ENCODE assay signal across 11 mouse cellular contexts in genomic region chr8:80868006-80868702, GRCm38 (mm10). TPM values are rescaled to one million over a fixed set of nuclear protein-coding genes. Genes with fewer than 3 reads are reported as not detected.
A peak's percentile ranks its signal among the peaks of the same experiment; 100 is the strongest.
DNase-seq lines count a peak whose midpoint lies in the region; ATAC-seq and TF ChIP-seq lines count a peak whose summit lies in the region.
"Had no signal": no experiment of that assay in that cellular context is flagged by ENCODE, and none has a peak within 500 bp of the region (broad histone marks: within the 10 kb centered on the region; RNA-seq: fewer than 3 reads in every experiment).

No protein-coding gene starts in this region.

- H3K27me3 ChIP-seq in heart, embryonic 14.5 days (ENCODE audit: control insufficient read depth, insufficient read depth, low read length): no peaks in the 10 kb centered on the region
- H3K27me3 ChIP-seq in MEL (ENCODE audit: control insufficient read depth in 1 of 2, insufficient read depth in 2 of 2, low read length in 2 of 2): no peaks in the 10 kb centered on the region
- no peaks in the 10 kb centered on the region for H3K27me3 ChIP-seq in liver, embryonic 13.5 days
- H3K27me3 ChIP-seq: CH12.LX had no signal

- no peak for TF ChIP-seq EP300 in MEL (IDR thresholded peaks at IDR 0.05; ENCODE audit: low read depth in 1 of 2, low read length in 2 of 2)

- H3K36me3 ChIP-seq in heart, embryonic 14.5 days (ENCODE audit: control insufficient read depth, insufficient read depth, low read length): peaks cover 12% of the 10 kb centered on the region
- H3K36me3 ChIP-seq in MEL (ENCODE audit: control insufficient read depth in 1 of 2, insufficient read depth in 2 of 2, low read length in 2 of 2): peaks cover 0 to 25% of the 10 kb centered on the region in 2 experiments; a peak in 2 of 4 replicates
- H3K36me3 ChIP-seq in liver, embryonic 13.5 days: peaks cover 31% of the 10 kb centered on the region

- peak overlapping the region; percentile 73 for H3K9ac ChIP-seq in heart, embryonic 14.5 days (ENCODE audit: low read length)
- H3K9ac ChIP-seq in MEL (ENCODE audit: control insufficient read depth, low read depth, low read length, poor library complexity, severe bottlenecking): peak overlapping the region; percentile 92
- peak overlapping the region; percentile 71 for H3K9ac ChIP-seq in liver, embryonic 13.5 days

- peak overlapping the region; percentile 67 for H3K4me2 ChIP-seq in heart, embryonic 14.5 days (ENCODE audit: low read length)
- H3K4me2 ChIP-seq in liver, embryonic 13.5 days: peak overlapping the region; percentile 87

- no peak for TF ChIP-seq RAD21 in MEL (IDR thresholded peaks at IDR 0.05; ENCODE audit: low read depth, low read length)

- no peak for DNase-seq in heart, postnatal 25 days (ENCODE audit: low spot score)
- peak; percentile 68 for DNase-seq in MEL (ENCODE audit: low read depth, low spot score)
- DNase-seq in liver, embryonic 13.5 days: no peak
- DNase-seq in frontal cortex, adult 2 months (ENCODE audit: extremely low spot score in 1 of 2, low spot score in 1 of 2): no peak
- DNase-seq in layer of hippocampus, adult 18-20 months (ENCODE audit: low spot score in 2 of 2): no peak
- DNase-seq: cerebellum, postnatal 25 days; thymus, postnatal 25 days had no signal

- peak overlapping the region; percentile 69 to 91 for H3K27ac ChIP-seq in heart, embryonic 14.5 days (replicated peaks in 1 of 2; ENCODE audit: control insufficient read depth in 1 of 2, insufficient read depth in 1 of 2, low read depth in 2 of 2, low read length in 2 of 2)
- peak overlapping the region; percentile 92 for H3K27ac ChIP-seq in MEL (ENCODE audit: control insufficient read depth, low read depth, low read length)
- no peak overlapping the region for H3K27ac ChIP-seq in bone marrow, adult 2 months (ENCODE audit: control insufficient read depth, insufficient read depth, low read depth, low read length, poor library complexity)
- H3K27ac ChIP-seq in liver, embryonic 13.5 days: peak overlapping the region; percentile 82

- H3K4me3 ChIP-seq in heart, embryonic 14.5 days (ENCODE audit: control insufficient read depth in 1 of 2, insufficient read depth in 1 of 2, low read depth in 1 of 2, low read length in 2 of 2): peak overlapping the region; percentile 33 to 36
- H3K4me3 ChIP-seq in MEL (ENCODE audit: control insufficient read depth in 1 of 2, insufficient read depth in 1 of 2, low read depth in 2 of 2, low read length in 2 of 2): peak overlapping the region; percentile 62 to 91
- H3K4me3 ChIP-seq in bone marrow, adult 2 months (replicated peaks; ENCODE audit: control insufficient read depth, low read depth, low read length): peak overlapping the region; percentile 53
- H3K4me3 ChIP-seq in liver, embryonic 13.5 days (replicated peaks): peak overlapping the region; percentile 72

- TF ChIP-seq POLR2A in MEL (IDR thresholded peaks at IDR 0.05; ENCODE audit: control insufficient read depth in 1 of 2, insufficient read depth in 1 of 2, low read depth in 1 of 2, low read length in 2 of 2, poor library complexity in 1 of 2): no peak
- TF ChIP-seq POLR2A in bone marrow, adult 2 months (IDR thresholded peaks at IDR 0.05; ENCODE audit: borderline replicate concordance, control insufficient read depth, low read depth, low read length): no peak

- WGBS in heart, embryonic 14.5 days: 65% methylated on average over 12 of the region's 12 CpGs
- 80% methylated on average over 12 of the region's 12 CpGs for WGBS in bone marrow, adult 2 months
- 50% methylated on average over 12 of the region's 12 CpGs for WGBS in liver, embryonic 13.5 days (ENCODE audit: insufficient replicate concordance)

- intact Hi-C loops in heart, postnatal 25 days (cut with DNase I): no loop called here

- no peaks in the 10 kb centered on the region for H3K9me3 ChIP-seq in heart, embryonic 14.5 days (ENCODE audit: control insufficient read depth, low read length)
- no peaks in the 10 kb centered on the region for H3K9me3 ChIP-seq in MEL (replicated peaks; ENCODE audit: insufficient read depth, low read length)
- no peaks in the 10 kb centered on the region for H3K9me3 ChIP-seq in liver, embryonic 13.5 days (replicated peaks)

- ATAC-seq in heart, embryonic 14.5 days (ENCODE audit: insufficient number of reproducible peaks, insufficient read depth, low FRiP score, low read depth): no peak
- ATAC-seq in liver, embryonic 13.5 days (ENCODE audit: low read depth): no peak
- ATAC-seq: inflammation-experienced regulatory T-cells, adult 6 months had no signal

- no peak for TF ChIP-seq CTCF in MEL (IDR thresholded peaks at IDR 0.05 in 2 of 3, conservative IDR thresholded peaks at IDR 0.05 in 1 of 3; ENCODE audit: control insufficient read depth in 1 of 3, insufficient read depth in 1 of 3, low read depth in 2 of 3, low read length in 3 of 3, poor library complexity in 1 of 3, severe bottlenecking in 1 of 3)
- TF ChIP-seq CTCF in bone marrow, adult 2 months (IDR thresholded peaks at IDR 0.05; ENCODE audit: control insufficient read depth, insufficient read depth, low read length): no peak

- peaks cover 46 to 74% of the 10 kb centered on the region in 2 experiments for H3K4me1 ChIP-seq in heart, embryonic 14.5 days (ENCODE audit: control insufficient read depth in 2 of 2, insufficient read depth in 2 of 2, low read length in 2 of 2)
- H3K4me1 ChIP-seq in MEL (ENCODE audit: control insufficient read depth in 1 of 2, insufficient read depth in 2 of 2, low read length in 2 of 2): peaks cover 3 to 36% of the 10 kb centered on the region in 2 experiments; a peak in 3 of 4 replicates
- H3K4me1 ChIP-seq in bone marrow, adult 2 months (ENCODE audit: control insufficient read depth, insufficient read depth, low read length): no peaks in the 10 kb centered on the region
- H3K4me1 ChIP-seq in liver, embryonic 13.5 days (replicated peaks): peaks cover 79% of the 10 kb centered on the region

- peaks cover 12% of the 10 kb centered on the region for H3K79me2 ChIP-seq in MEL (ENCODE audit: control insufficient read depth, insufficient read depth, low read length, poor library complexity)

TF ChIP-seq in MEL, 35 proteins besides CTCF, POLR2A, EP300 and RAD21:
- TF ChIP-seq ZMIZ1 (IDR thresholded peaks at IDR 0.05; ENCODE audit: low read depth, low read length) (no peak), CHD2 (IDR thresholded peaks at IDR 0.05; ENCODE audit: low read length) (no peak), CHD1 (IDR thresholded peaks at IDR 0.05; ENCODE audit: low read depth, low read length) (peak; percentile 98), GATA1 (IDR thresholded peaks at IDR 0.05; ENCODE audit: low read depth, low read length) (no peak), ZNF384 (IDR thresholded peaks at IDR 0.05; ENCODE audit: low read depth, low read length) (peak; percentile 72), MEF2A (IDR thresholded peaks at IDR 0.05; ENCODE audit: extremely low read depth, insufficient replicate concordance, low read depth, low read length, poor library complexity, severe bottlenecking) (no peak), ZKSCAN1 (IDR thresholded peaks at IDR 0.05; ENCODE audit: low read depth, low read length) (no peak), MAX (IDR thresholded peaks at IDR 0.05; ENCODE audit: low read length) (peak; percentile 19), ETS1 (IDR thresholded peaks at IDR 0.05; ENCODE audit: low read depth, low read length) (no peak), USF2 (IDR thresholded peaks at IDR 0.05; ENCODE audit: borderline replicate concordance in 1 of 2, insufficient read depth in 1 of 2, low read depth in 1 of 2, low read length in 2 of 2) (no peak), KAT2A (conservative IDR thresholded peaks at IDR 0.05; ENCODE audit: low read depth, low read length) (no peak), NRF1 (IDR thresholded peaks at IDR 0.05; ENCODE audit: insufficient read depth, low read depth, low read length, poor library complexity, severe bottlenecking) (no peak), UBTF (IDR thresholded peaks at IDR 0.05; ENCODE audit: borderline replicate concordance, insufficient read depth, low read depth, low read length) (no peak), TAL1 (IDR thresholded peaks at IDR 0.05; ENCODE audit: low read length) (no peak), MAFK (IDR thresholded peaks at IDR 0.05; ENCODE audit: borderline replicate concordance, low read depth, low read length) (no peak), USF1 (IDR thresholded peaks at IDR 0.05; ENCODE audit: low read depth, low read length) (no peak; the same call in 1 of the 2 replicates), MYC (IDR thresholded peaks at IDR 0.05; ENCODE audit: low read depth, low read length) (no peak), SMC3 (IDR thresholded peaks at IDR 0.05; ENCODE audit: low read depth, low read length) (no peak), E2F4 (IDR thresholded peaks at IDR 0.05; ENCODE audit: borderline replicate concordance, low read depth, low read length) (no peak)

RNA-seq across cellular contexts. Expression of gene Gab1, which starts 12.2 kb away (rescaled TPM):
- 44.4 and 47.6 TPM in 2 replicates for polyA plus RNA-seq in heart, embryonic 14.5 days (2014; fragmentation: Nextera tagmentation; extraction: Ambion mirVana)
- total RNA-seq in heart, postnatal 25 days (2021): 10 to 100 TPM; 34.1 to 38.8 TPM
- total RNA-seq in MEL (2012; rRNA removed): 3.8 and 4.0 TPM in 2 replicates
- 1 to 10 TPM in 1 of 2 experiments, not detected in 1; 8.1 TPM for polyA plus RNA-seq in MEL (2012; ENCODE audit: insufficient read depth in 1 of 2, insufficient read length in 2 of 2, low read depth in 1 of 2, low replicate concordance in 2 of 2, missing spikeins in 1 of 2)
- polyA plus RNA-seq in bone marrow, adult 2 months (2011; ENCODE audit: insufficient read depth, insufficient read length, low replicate concordance, missing spikeins): 3.5 and 13.6 TPM in 2 replicates
- polyA plus RNA-seq in liver, embryonic 13.5 days (2015; fragmentation: Nextera tagmentation; extraction: Ambion mirVana): 7.7 and 10.7 TPM in 2 replicates
- polyA plus RNA-seq in frontal cortex, adult 2 months (2012; rRNA removed): 20.1 and 21.1 TPM in 2 replicates
- total RNA-seq in layer of hippocampus, adult 18-20 months (2021): 10 to 100 TPM; 17.2 to 21.1 TPM
- polyA plus RNA-seq: inflammation-experienced regulatory T-cells, adult 6 months had no signal
